Mouse (Mus musculus) liver, adult 2 months (tissue): ENCODE data around the gene Cadm1.

Experiments
- CTCF ChIP-seq: fragments of 200-500 bp; IDR thresholded peaks from 2 replicates; pipeline ENCODE4 v1.5.1; 2011; ENCODE audit warnings: low read depth, low read length, control low read depth
- POLR2A ChIP-seq: fragments of 200-500 bp; IDR thresholded peaks from 2 replicates; pipeline ENCODE4 v1.6.1; 2011; ENCODE audit warnings: low read length, control low read depth; ENCODE audit not compliant: insufficient read depth; ENCODE audit errors: extremely low read depth

DNA sequence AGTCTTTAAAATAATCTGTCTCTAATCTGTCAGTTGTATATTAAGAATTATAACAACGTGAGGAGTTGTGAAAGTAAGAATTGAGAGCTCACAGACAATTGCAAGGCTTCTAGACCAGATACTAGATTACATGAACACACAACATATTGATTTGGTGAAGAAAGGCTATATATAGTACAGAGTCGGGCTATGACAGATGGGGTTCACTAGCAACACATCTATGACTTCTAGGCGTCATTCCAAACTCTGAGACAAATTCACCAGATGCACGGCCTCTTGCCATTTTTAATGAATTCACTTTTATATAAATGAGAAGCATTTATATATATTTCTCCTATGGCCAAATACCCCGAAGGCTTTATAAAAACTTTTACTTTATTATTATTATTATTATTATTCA lies 75.7 kb downstream of the Cadm1 start:
- TF ChIP-seq POLR2A (no peak), CTCF (no peak)
